Mouse (Mus musculus) ovary, adult 18-20 months (tissue): ENCODE measurements around the gene Smgc.
"Not testable (repeated sequence)": the region's sequence is repeated elsewhere in the genome, so short reads cannot be mapped to it uniquely, and the experiment has no call there.

Experiments used
- DNase-seq: peaks from one replicate; pipeline ENCODE4 v3.0.0; 2022; ENCODE audit warnings: low spot score, mixed read lengths

The Smgc gene

DNA sequence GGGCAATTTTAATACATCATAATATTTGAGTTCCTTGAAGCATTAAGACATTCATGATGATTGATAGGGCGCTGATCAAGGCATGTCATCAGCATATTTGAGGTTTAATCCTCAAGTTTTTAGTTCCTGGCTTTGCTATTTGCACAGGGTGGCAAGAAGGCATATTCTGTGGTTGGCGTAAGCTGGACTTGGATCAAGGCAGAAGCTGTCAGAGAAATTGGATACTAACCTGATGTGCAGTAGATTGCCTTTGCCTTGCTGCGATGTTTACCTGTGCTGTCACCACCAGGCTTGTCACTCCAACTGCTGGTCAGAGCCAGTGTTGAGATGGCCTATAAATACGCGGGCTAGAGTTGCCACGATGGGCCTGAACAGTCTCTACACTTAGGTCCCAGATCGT is at the start of gene Smgc:
Gene Smgc (plus strand): TSS at position 301 of the 400 bp plus-strand sequence.
- no peak for DNase-seq

- DNase-seq: no peak
Measured at GRCm38 (mm10) chr15:91788338-91788737, 49.7 kb upstream of the Smgc start.

DNA sequence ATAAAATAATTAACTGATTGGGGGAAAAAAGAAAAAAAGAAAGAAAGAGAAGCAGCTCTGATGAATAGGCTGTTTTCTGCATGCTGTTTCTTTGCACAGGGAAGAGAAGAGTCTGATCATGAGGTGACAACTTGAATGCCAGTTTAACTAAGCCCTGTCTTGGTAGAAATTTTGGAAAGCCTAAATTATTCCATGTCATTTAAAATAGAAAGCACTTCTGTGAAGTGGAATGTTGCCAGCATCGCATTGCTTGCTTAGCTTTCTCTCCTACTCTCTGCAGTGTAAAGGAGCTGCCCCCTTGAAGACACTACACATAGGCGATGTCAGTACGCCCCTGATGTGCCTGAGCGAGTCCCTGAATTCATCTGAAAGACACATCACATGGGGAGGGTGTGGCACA is 31.6 kb upstream of the Smgc start:
- no peak for DNase-seq

GRCm38 (mm10) chr15:91835319-91835718 is 2.7 kb upstream of the Smgc start:
- DNase-seq: no peak

- not testable (repeated sequence) for DNase-seq
Measured at GRCm38 (mm10) chr15:91864130-91864529, 26.1 kb downstream of the Smgc start.

DNA sequence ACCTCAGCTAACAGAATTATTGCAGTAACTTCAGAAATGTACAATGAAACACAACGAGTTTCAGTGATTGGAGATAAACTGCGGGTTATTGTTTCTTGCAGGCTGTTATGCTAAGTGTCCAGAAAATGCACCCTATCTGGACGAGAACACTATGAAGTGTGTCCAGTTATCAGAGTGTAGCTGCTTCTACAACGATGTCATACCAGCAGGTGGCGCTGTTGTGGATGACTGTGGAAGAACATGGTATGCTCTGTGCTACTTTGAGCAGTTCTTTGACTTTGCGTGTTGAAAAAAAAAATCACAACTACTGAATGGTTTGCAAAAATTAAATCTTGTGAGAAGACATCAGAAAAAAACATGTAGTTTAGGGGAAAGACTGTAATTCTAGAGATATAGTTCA is 62.2 kb downstream of the Smgc start:
- no peak for DNase-seq

- peak; percentile 51 for DNase-seq
Measured at GRCm38 (mm10) chr15:91907046-91907445, 69.0 kb downstream of the Smgc start.
